Mouse (Mus musculus): ENCODE measurements around the gene Spag9.

Spag9 gene

GRCm38 (mm10) chr11:94054901-94055300 lies 59.0 kb downstream of the Spag9 start:
- WGBS = 46% methylated on average over 3 of the region's 3 CpGs

GRCm38 (mm10) chr11:94063941-94064340 lies 68.0 kb downstream of the Spag9 start:
- 47% methylated on average over 5 of the region's 5 CpGs for WGBS

DNA sequence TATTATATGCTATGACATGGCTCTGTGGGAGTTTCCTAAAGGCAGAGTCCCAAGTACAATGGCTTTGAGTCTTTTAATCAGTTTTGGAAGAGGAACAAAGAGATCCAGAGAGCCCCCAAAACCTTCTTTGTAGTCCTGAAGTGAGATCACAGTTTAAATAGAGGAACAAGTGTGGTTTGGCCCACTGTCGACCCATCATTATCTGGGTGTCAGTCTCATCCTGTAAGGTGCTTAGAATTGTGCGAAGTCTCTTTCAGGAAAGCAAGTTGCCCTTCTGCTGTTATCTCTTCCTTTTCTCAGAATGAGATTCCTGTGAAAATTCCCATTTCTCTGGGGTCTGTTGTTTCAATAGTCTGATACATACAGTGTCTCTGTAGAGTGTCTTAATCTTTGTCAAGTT lies 74.6 kb downstream of the Spag9 start:
- 54% methylated on average over 2 of the region's 2 CpGs for WGBS

GRCm38 (mm10) chr11:94073283-94073682 lies 77.4 kb downstream of the Spag9 start:
- WGBS = 91% methylated on average over 4 of the region's 4 CpGs

- WGBS = 68% methylated on average over 2 of the region's 2 CpGs
Measured at GRCm38 (mm10) chr11:94086966-94087365, 91.1 kb downstream of the Spag9 start.

DNA sequence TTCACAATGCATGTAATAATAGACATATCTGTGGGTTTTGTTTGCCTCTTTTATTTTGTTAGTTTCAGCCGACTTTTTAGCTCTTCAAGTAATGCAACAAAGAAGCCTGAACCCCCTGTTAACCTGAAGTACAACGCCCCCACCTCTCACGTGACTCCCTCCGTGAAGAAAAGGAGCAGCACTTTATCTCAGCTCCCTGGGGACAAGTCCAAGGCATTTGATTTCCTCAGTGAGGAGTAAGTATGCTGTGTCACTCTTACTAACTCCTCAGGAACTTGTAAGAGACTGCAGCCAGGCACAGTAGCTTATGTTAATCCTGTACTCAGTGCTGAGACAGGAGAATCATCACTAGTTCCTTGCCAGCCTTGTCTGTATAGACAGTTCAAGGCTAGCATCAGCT lies 94.6 kb downstream of the Spag9 start:
- WGBS = 76% methylated on average over 4 of the region's 4 CpGs

DNA sequence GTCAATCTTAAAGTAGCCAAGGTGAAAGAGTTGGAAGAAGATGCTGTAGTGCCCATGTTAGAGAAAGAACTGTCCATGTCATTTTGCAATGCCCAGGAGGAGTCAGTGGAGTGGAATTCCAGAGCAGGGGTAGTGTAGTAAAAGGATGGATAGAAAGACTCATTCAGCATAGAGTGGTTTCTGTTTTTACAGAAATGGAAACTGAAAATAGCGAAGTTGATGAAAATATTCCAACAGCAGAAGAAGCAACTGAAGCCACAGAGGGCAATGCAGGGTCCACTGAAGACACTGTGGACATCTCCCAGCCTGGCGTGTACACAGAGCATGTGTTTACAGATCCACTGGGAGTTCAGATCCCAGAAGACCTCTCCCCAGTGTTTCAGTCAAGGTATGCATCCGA lies 101.6 kb downstream of the Spag9 start:
- 83% methylated on average over 3 of the region's 3 CpGs for WGBS

- 87% methylated on average over 5 of the region's 5 CpGs for WGBS
Measured at GRCm38 (mm10) chr11:94098840-94099239, 102.9 kb downstream of the Spag9 start.

GRCm38 (mm10) chr11:94113795-94114194 lies 117.9 kb downstream of the Spag9 start:
- WGBS = 76% methylated on average over 2 of the region's 2 CpGs

DNA sequence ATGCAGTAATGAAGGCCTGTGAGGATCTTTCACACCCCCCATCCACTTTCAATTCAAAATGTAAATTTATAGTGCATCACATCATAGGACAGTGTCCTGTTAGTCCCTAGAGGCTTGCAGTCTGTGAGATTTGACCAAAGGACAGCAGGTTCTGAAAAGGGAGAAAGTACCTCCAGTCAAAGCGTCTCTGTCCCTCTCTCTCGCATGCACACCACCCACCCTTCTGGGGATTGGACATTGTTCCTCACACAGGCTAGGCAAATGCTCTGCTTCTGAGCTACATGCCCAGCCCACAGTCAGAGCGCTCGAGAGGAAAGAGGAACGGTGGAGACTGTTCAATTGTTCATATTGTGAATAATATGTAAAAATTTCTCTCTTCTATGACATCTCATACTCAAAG lies 119.5 kb downstream of the Spag9 start:
- 92% methylated on average over 5 of the region's 5 CpGs for WGBS

GRCm38 (mm10) chr11:94116655-94117054 lies 120.8 kb downstream of the Spag9 start:
- WGBS = 93% methylated on average over 7 of the region's 7 CpGs

DNA sequence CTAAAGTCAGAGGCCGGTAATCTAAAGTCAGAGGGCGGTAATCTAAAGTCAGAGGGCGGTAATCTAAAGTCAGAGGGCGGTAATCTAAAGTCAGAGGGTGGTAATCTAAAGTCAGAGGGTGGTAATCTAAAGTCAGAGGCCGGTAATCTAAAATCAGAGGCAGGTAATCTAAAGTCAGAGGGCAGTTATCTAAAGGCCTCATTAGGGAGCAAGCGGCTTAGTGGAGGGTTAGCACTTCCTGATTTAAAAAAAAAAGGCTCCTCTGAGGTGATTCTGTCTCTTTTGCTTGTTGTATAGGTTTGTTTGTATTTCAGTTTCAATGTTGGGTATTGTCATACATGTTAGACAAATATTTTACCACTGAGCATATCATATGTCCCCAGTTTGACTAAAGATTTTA lies 121.9 kb downstream of the Spag9 start:
- WGBS = 95% methylated on average over 6 of the region's 6 CpGs

DNA sequence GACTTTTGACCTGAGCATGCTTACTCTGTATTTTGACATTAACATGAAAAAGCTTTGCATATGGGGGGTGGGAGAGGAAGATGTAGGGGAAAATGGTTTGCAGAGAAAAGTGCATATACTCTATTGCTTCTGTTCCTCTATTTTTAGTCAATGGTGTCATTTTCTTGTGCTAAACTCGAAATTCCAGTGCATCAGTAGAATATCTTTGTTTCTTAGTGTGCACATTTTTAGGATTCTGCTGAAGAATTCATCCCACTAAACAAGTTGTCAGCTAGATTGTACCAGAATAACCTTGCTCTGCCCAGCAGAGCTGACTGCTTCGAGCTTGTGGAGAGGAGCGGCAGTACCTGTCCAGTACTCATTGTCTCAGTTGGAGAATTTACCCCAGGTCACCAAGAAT lies 124.8 kb downstream of the Spag9 start:
- 47% methylated on average over 3 of the region's 3 CpGs for WGBS

DNA sequence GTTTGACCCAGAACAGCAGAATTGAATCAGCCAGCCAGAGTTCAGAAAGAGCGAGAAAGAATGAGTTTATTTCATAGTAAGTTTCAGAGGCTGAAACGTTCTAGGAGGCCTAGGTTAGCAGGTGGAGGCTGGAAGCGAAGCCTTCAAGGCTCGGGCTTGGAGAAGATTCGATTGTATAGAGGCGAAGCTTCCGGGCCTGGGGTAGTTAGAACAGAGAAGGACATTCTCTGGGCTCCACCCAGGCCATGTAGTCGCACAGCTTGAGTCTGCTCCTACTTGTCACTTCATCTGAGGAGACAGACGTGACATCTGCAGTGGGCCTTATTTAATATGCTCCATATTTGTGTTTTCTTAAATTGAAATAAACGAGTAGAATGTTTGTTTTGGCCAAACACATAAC lies 125.6 kb downstream of the Spag9 start:
- WGBS = 73% methylated on average over 10 of the region's 10 CpGs

- WGBS = 86% methylated on average over 9 of the region's 9 CpGs
Measured at GRCm38 (mm10) chr11:94122341-94123030, 126.6 kb downstream of the Spag9 start.

GRCm38 (mm10) chr11:94126701-94127100 lies 130.8 kb downstream of the Spag9 start:
- 93% methylated on average over 9 of the region's 9 CpGs for WGBS

- WGBS = 22% methylated on average over 5 of the region's 5 CpGs
Measured at GRCm38 (mm10) chr11:94127966-94128365, 132.1 kb downstream of the Spag9 start.

- 80% methylated on average over 8 of the region's 8 CpGs for WGBS
Measured at GRCm38 (mm10) chr11:94128506-94128905, 132.6 kb downstream of the Spag9 start.

DNA sequence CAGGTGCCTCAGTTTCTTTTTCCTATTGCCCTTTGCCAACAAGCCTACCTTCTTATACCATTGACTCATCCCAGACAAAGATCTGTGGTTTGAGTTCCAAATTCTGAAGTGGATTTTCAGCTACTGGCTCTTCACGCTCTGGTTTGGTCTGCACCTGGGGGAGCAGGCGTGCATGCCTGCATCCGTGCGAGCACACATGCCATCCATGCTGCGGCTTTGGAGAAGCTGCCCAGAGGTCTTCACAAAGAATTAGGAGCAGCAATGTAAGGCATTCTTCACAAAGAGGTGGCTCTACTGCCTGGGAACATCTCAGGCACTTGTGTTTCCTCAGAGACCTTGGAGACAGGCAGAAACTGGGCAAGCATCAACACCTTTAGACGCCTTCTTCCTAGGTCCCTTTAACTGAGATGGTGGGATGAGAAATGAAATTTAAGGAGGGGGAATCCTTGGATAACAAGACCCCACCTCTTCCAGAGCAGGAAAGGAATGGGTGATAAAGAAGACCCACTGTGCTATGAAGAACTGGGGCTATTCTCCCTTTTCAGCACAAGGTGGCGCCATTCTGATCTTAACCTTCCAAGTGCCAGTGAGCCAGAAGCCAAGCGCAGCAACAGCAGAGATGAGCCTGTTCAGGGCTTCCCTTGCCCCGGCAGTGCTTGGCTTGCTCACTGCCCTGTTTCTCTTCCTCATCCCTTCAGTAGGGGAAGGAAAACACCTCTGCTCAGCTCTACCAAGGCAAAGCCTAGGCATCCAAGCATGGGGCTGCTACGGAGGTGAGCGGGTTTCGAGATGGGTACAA lies 133.6 kb downstream of the Spag9 start:
- 56% methylated on average over 12 of the region's 12 CpGs for WGBS

DNA sequence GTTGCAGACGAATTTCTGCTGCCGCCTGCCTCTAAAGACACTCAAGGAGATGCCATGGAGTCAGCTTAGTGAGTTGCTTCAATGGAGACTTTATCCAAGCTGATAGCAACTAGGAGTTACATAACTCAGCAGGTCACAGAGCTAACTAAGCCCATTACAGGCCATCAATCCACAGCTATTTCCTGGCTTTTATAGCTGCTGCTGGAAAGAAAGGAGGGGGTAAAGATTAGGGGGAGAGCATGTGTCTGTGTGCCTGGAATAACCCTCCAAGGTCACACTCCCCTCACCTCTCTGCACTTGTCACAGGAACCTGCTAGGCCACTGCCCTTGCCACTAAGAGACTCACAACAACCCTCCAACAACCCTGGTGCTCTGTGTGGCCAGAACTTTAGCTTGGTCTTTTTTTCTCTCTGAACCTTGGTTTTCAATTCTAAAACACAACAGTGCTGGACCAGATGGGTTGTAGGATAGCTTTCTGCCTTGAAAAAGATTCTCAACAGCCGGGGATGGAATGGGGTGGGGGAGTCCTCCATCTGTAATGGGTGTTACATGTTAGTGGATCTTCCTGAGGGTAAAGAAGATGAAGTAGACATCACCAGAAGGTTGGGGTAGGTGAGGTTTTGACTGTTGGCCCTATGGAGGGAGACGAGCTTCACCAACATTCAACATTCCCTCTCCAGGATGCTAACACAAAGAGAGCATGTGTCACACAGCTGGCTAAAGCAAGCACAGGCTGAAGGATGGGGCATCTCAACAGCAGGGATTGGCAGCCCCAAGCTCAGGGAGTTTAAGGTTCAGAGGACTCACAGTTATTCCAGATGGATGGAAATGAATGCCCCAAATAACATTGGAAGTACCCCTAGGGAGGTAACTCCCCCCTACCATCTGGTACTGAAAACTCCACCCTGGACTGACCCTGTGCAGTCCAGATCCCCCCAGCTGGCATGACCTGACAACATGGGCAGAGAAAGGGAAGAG lies 134.5 kb downstream of the Spag9 start:
- WGBS = 41% methylated on average over 4 of the region's 4 CpGs

- WGBS = 11% methylated on average over 11 of the region's 11 CpGs
Measured at GRCm38 (mm10) chr11:94133344-94133955, 137.6 kb downstream of the Spag9 start.
